Mouse (Mus musculus) embryonic fibroblast, embryonic 13.5 days (primary cell): Measurements from ENCODE around the gene Cdk12.

Source experiments
- CTCF ChIP-seq: IDR thresholded peaks from 2 replicates; pipeline ENCODE4 v1.5.1; 2011; ENCODE audit warnings: mild to moderate bottlenecking, control low read depth, low read length, moderate library complexity, borderline replicate concordance; ENCODE audit not compliant: insufficient read depth
- POLR2A ChIP-seq: IDR thresholded peaks from 2 replicates; pipeline ENCODE4 v1.6.1; 2011; ENCODE audit warnings: low read depth, mild to moderate bottlenecking, control low read depth, low read length, moderate library complexity

DNA sequence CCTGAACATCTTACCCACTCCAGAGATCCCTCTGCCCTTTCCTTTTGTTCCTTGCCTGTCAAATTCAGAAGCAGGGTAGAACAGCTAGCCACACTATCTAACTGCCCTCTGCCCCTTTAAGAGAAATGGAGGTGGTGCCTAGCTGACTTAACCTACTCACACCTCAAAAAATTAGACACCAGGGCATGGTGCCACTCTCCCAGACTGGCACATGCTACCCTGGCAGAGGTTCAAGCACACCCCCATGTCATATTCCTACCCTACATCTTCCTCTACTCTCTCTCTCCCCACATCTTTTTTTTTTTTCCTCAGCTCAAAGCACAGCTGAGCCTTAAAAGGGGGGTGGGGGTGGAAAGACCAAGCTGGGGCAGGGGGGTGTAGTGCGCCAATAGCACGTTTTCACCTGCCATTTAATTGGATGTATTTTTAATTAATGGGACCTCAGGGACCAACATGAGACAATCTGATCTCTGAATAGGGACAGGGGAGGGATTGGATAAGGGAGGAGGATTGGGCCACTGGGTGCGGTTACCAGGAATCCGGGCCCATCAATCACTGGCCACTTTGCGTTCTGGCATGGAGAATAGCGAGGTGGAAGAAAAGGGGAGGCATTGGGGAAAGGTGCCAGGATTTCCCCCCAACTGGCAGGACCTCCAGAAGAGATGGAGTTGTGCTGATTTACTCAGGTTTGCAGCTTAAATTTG lies 64.0 kb downstream of the Cdk12 start:
- TF ChIP-seq CTCF, result no peak
- no peak for TF ChIP-seq POLR2A
